Mouse (Mus musculus): ENCODE measurements around the gene Ttyh2.

- TF ChIP-seq CTCF (IDR thresholded peaks at IDR 0.05; ENCODE audit: low read depth, low read length) (no peak), GATA1 (IDR thresholded peaks at IDR 0.05; ENCODE audit: borderline replicate concordance, low read length) (no peak), TAL1 (conservative IDR thresholded peaks at IDR 0.05; ENCODE audit: low read depth, low read length) (no peak)
Measured at GRCm38 (mm10) chr11:114715531-114715930, 40.3 kb downstream of the Ttyh2 start.
